Mouse (Mus musculus) erythroid progenitor cell, adult 5-6 weeks (primary cell): ENCODE measurements around the gene Col4a3. TPM values are rescaled to one million over a fixed set of nuclear protein-coding genes. Genes with fewer than 3 reads are reported as not detected.

Experiments used
- ATAC-seq: replicated peaks from 2 replicates; pipeline ENCODE4 v1.8.0; 2016; ENCODE audit warnings: moderate number of reproducible peaks, mild to moderate bottlenecking, moderate TSS enrichment, inconsistent platforms; ENCODE audit not compliant: poor library complexity, low FRiP score, severe bottlenecking
- total RNA-seq, 2 experiments: library from RNA; stranded (forward) in 1 of 2; stranded (reverse) in 1 of 2; fragments of 150-400 nt in 1 of 2; fragments of 186-747, 209-891 nt in 1 of 2; gene quantifications; 2 replicates each; pipeline versions ENCODE4 v1.2.3 to v1.2.4; 2015 to 2017; ENCODE audit warnings: low replicate concordance in 2 of 2

The Col4a3 gene
- total RNA-seq, 2 experiments from 2014 or later = not detected

- no peak for ATAC-seq
Measured at GRCm38 (mm10) chr1:82650868-82651267, 64.1 kb downstream of the Col4a3 start.

GRCm38 (mm10) chr1:82654046-82654445 lies 67.3 kb downstream of the Col4a3 start:
- no peak for ATAC-seq

GRCm38 (mm10) chr1:82656452-82656851 lies 69.7 kb downstream of the Col4a3 start:
- ATAC-seq = no peak

- ATAC-seq = no peak
Measured at GRCm38 (mm10) chr1:82662269-82662668, 75.5 kb downstream of the Col4a3 start.

- no peak for ATAC-seq
Measured at GRCm38 (mm10) chr1:82663522-82663921, 76.8 kb downstream of the Col4a3 start.

GRCm38 (mm10) chr1:82686328-82686727 lies 99.6 kb downstream of the Col4a3 start:
- ATAC-seq = no peak

- ATAC-seq = no peak
Measured at GRCm38 (mm10) chr1:82686866-82687265, 100.1 kb downstream of the Col4a3 start.

GRCm38 (mm10) chr1:82687931-82688330 lies 101.2 kb downstream of the Col4a3 start:
- no peak for ATAC-seq

GRCm38 (mm10) chr1:82695915-82696314 lies 109.2 kb downstream of the Col4a3 start:
- no peak for ATAC-seq

- ATAC-seq = no peak
Measured at GRCm38 (mm10) chr1:82717816-82718512, 131.2 kb downstream of the Col4a3 start.

- peak; percentile 94 for ATAC-seq
Measured at GRCm38 (mm10) chr1:82724339-82725025, 137.8 kb downstream of the Col4a3 start, which contains the start of gene Mff. Gene Mff, plus strand, starts transcription at chr1:82724890.

GRCm38 (mm10) chr1:82725026-82725874 lies 138.5 kb downstream of the Col4a3 start:
- peak; percentile 86 for ATAC-seq

GRCm38 (mm10) chr1:82725875-82726185 lies 139.1 kb downstream of the Col4a3 start:
- peak; percentile 62 for ATAC-seq

GRCm38 (mm10) chr1:82726482-82726881 lies 139.8 kb downstream of the Col4a3 start:
- ATAC-seq = no peak

GRCm38 (mm10) chr1:82733357-82733756 lies 146.6 kb downstream of the Col4a3 start:
- no peak for ATAC-seq

- ATAC-seq = no peak
Measured at GRCm38 (mm10) chr1:82738066-82738465, 151.3 kb downstream of the Col4a3 start.

GRCm38 (mm10) chr1:82741539-82741938 lies 154.8 kb downstream of the Col4a3 start:
- ATAC-seq = no peak

GRCm38 (mm10) chr1:82743962-82744361 lies 157.2 kb downstream of the Col4a3 start:
- no peak for ATAC-seq

GRCm38 (mm10) chr1:82746408-82746807 lies 159.7 kb downstream of the Col4a3 start:
- ATAC-seq = no peak

- ATAC-seq = no peak
Measured at GRCm38 (mm10) chr1:82747714-82748452, 161.2 kb downstream of the Col4a3 start.
